Mouse (Mus musculus): ENCODE measurements around the gene Wrap53. TPM values are rescaled to one million over a fixed set of nuclear protein-coding genes. Genes with fewer than 3 reads are reported as not detected.

Gene Wrap53
- polyA plus RNA-seq, 1 experiment: 7.9 TPM

DNA sequence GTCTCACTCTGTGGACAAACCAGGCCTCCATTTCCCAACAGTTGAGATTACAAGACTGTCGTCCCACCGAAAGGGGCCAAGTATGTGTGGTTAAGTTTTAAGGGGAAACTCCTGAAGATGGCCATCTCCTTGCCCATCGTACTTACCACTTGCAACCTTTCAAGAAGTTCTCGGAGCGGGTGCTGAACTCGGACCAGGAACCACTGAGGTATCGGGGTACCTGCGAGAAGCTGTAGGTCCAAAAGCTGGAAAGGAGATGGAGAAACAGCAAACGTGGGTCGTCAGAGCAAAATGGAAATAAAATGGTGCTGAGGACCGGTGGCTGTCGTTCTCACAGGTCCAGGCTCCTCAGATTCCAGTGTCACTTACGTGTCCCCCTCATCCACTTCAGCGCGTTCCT is 1.8 kb downstream of the Wrap53 start:
- TF ChIP-seq POLR2A (IDR thresholded peaks at IDR 0.05; ENCODE audit: low read depth, low read length) (no peak), CTCF (IDR thresholded peaks at IDR 0.05; ENCODE audit: borderline replicate concordance, insufficient read depth, low read length) (no peak)
- H3K4me1 ChIP-seq (ENCODE audit: control insufficient read depth, insufficient read depth, low read length): peaks cover 18% of the 10 kb centered on the region
- no peak overlapping the region for H3K27ac ChIP-seq (ENCODE audit: insufficient read depth, low read length)
- H3K4me3 ChIP-seq (ENCODE audit: insufficient read depth, low read length): peak overlapping the region; percentile 81

GRCm38 (mm10) chr11:69576307-69576706 is 3.7 kb downstream of the Wrap53 start:
- Histone ChIP-seq H3K4me3 (ENCODE audit: insufficient read depth, low read length) (no peak overlapping the region), H3K4me1 (ENCODE audit: control insufficient read depth, insufficient read depth, low read length) (peaks cover 8% of the 10 kb centered on the region; the same call in 1 of the 2 replicates), H3K27ac (ENCODE audit: insufficient read depth, low read length) (no peak overlapping the region)
- TF ChIP-seq POLR2A (IDR thresholded peaks at IDR 0.05; ENCODE audit: low read depth, low read length): no peak
- TF ChIP-seq CTCF (IDR thresholded peaks at IDR 0.05; ENCODE audit: borderline replicate concordance, insufficient read depth, low read length): no peak

GRCm38 (mm10) chr11:69575220-69575619 is 4.8 kb downstream of the Wrap53 start:
- Histone ChIP-seq H3K4me3 (ENCODE audit: insufficient read depth, low read length) (no peak overlapping the region), H3K4me1 (ENCODE audit: control insufficient read depth, insufficient read depth, low read length) (peaks cover 8% of the 10 kb centered on the region; the same call in 1 of the 2 replicates), H3K27ac (ENCODE audit: insufficient read depth, low read length) (no peak overlapping the region)
- no peak for TF ChIP-seq POLR2A (IDR thresholded peaks at IDR 0.05; ENCODE audit: low read depth, low read length)

GRCm38 (mm10) chr11:69565131-69565530 is 14.9 kb downstream of the Wrap53 start:
- TF ChIP-seq POLR2A (IDR thresholded peaks at IDR 0.05; ENCODE audit: low read depth, low read length): no peak
- no peak for TF ChIP-seq CTCF (IDR thresholded peaks at IDR 0.05; ENCODE audit: borderline replicate concordance, insufficient read depth, low read length)
- Histone ChIP-seq H3K27ac (ENCODE audit: insufficient read depth, low read length) (no peak overlapping the region), H3K4me3 (ENCODE audit: insufficient read depth, low read length) (no peak overlapping the region), H3K4me1 (ENCODE audit: control insufficient read depth, insufficient read depth, low read length) (peaks cover 6% of the 10 kb centered on the region; the same call in 1 of the 2 replicates)

DNA sequence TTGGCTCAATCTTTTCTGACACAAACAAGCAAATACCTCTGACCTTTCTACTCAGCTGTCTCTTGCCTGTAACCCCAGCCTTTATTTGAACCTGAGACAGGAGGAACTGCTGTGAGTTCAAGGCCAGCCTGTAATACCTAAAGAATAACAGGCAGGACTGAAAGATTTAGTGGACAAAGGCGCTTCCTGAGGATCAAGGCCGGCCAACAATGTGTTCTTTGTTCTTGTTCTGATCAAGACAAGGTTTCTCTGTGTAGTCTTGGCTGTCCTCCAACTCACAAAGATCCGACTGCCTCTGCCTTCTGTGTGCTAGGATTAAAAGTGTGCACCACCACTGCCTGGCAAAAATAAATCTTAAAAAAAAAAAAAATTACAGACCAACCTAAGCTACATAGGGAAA is 15.7 kb downstream of the Wrap53 start:
- peaks cover 6% of the 10 kb centered on the region; the same call in 1 of the 2 replicates for H3K4me1 ChIP-seq (ENCODE audit: control insufficient read depth, insufficient read depth, low read length)
- TF ChIP-seq CTCF (IDR thresholded peaks at IDR 0.05; ENCODE audit: borderline replicate concordance, insufficient read depth, low read length) (no peak), POLR2A (IDR thresholded peaks at IDR 0.05; ENCODE audit: low read depth, low read length) (no peak)
- no peak overlapping the region for H3K27ac ChIP-seq (ENCODE audit: insufficient read depth, low read length)
- H3K4me3 ChIP-seq (ENCODE audit: insufficient read depth, low read length): no peak overlapping the region

DNA sequence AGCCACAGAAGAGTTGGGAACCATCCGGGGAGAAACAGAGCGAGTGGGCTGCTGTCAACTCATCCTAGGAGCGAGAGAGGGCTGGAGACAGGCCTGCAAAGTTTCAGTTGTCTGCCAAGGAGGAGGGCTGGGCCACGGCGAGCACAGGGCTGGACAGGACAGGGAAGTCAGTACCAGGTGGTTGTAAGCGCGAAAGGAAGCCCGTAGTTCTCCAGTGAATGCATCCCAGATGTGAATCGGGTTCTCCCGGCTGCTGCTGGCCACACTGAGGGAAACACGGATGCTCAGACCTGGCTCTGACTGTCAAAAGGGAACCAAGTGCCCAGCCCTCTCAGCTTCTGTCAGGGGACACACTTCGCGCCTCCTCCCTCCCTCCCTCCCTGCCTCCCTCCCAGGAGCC is 16.7 kb downstream of the Wrap53 start:
- Histone ChIP-seq H3K4me3 (ENCODE audit: insufficient read depth, low read length) (no peak overlapping the region), H3K4me1 (ENCODE audit: control insufficient read depth, insufficient read depth, low read length) (peaks cover 6% of the 10 kb centered on the region; the same call in 1 of the 2 replicates), H3K27ac (ENCODE audit: insufficient read depth, low read length) (no peak overlapping the region)
- no peak for TF ChIP-seq CTCF (IDR thresholded peaks at IDR 0.05; ENCODE audit: borderline replicate concordance, insufficient read depth, low read length)
- no peak for TF ChIP-seq POLR2A (IDR thresholded peaks at IDR 0.05; ENCODE audit: low read depth, low read length)

DNA sequence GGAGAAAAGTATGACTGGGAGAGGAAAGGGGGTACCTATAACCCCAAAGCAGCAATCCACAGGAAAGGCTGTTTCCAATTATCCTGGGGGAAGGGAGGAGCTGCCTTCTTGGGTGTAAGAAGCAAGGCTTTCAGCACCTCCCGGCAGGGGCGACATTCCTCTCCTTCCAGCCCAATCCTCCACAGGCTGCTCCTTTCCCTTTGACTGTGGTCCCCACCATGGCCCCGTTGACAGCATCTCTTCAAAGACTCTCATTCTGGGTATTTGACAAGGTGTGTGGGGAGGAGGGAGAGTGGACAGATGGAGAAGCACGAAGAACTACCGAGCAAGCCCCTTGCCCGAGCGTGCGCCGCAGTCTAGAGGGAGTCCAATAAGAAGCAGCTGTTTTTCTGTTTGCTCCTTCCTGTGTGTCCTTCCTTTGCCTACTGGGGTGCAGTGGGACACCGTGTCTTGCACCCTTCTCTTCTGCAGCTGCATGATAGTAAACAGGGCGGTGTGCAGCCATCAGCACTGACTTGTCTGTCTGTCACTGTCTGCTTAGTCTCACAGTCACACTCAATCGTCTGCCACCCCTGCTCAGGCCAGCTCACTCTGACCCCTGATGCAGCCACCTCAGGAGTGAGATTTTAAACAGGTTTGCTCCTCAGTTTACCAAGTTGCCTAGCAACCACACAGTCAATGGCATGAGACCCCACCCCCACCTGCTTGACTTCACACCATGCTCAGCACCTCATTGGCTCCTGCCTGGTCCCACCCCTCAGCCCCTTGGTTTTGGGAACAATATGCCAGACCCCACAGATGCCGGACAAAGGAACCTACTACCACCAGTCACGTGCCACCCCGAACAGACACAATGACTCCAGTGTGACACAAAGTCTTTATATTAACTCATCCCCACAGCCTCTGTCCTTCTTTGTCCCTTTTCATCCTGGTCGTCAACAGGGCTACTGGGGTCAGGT is 18.9 kb downstream of the Wrap53 start:
- H3K4me1 ChIP-seq (ENCODE audit: control insufficient read depth, insufficient read depth, low read length): peaks cover 6% of the 10 kb centered on the region; the same call in 1 of the 2 replicates
- no peak overlapping the region for H3K27ac ChIP-seq (ENCODE audit: insufficient read depth, low read length)
- TF ChIP-seq CTCF (IDR thresholded peaks at IDR 0.05; ENCODE audit: borderline replicate concordance, insufficient read depth, low read length) (no peak), POLR2A (IDR thresholded peaks at IDR 0.05; ENCODE audit: low read depth, low read length) (no peak)
- no peak overlapping the region for H3K4me3 ChIP-seq (ENCODE audit: insufficient read depth, low read length)

DNA sequence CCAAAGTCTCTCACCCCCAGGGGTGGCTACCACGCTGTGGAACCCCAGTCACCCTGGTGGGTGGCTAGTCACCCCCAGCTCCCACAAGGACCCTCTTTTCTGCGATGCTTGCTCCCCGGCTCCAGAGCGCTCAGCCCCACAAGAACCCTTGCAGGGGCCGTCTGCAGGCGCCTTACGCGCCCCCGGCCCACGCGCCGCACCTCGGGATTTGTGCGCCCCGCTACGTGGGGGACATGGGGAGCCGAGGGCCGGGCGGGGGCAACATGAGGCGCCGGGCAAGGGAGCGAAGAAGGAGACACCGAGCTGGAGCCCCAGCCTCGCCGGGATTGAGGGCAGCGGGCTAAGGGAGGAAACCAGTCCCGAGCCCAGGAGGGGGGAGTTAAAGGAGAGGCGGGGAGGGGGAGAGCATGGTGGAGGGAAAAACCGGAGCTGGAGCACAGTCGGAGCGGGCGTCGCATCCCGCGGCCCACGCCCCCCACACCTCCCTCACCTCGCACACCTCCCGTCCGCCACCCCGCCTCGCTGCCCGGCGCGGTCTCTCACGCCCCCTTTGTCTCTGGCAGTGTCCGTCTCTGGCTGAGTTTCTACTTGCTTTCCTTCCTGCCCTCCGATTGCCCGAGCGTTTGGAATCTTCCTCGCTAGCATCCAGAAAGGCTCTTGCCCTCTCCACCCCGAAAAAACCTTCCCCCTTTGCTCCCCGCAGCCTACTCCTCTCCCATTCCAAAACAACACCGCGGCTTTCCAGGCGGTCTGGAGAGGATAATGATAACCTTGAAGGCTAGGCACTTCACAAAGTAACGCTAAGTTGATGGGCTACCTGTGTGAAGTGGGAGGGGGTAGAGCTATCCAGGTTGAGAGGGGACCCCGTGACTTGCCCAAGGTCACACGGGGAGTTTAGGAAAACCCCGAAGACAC is 19.9 kb downstream of the Wrap53 start, which contains the start of gene Efnb3:
Gene Efnb3, minus strand, starts transcription at position 355 of the 915 bp plus-strand sequence.
- Histone ChIP-seq H3K27ac (ENCODE audit: insufficient read depth, low read length) (no peak within 1 kb of the TSS), H3K4me3 (ENCODE audit: insufficient read depth, low read length) (peak within 1 kb of the TSS; percentile 3; the same call in 1 of the 2 replicates), H3K4me1 (ENCODE audit: control insufficient read depth, insufficient read depth, low read length) (peaks cover 6% of the 10 kb centered on the region; the same call in 1 of the 2 replicates)
- TF ChIP-seq POLR2A (IDR thresholded peaks at IDR 0.05; ENCODE audit: low read depth, low read length): no peak
- no peak for TF ChIP-seq CTCF (IDR thresholded peaks at IDR 0.05; ENCODE audit: borderline replicate concordance, insufficient read depth, low read length)

DNA sequence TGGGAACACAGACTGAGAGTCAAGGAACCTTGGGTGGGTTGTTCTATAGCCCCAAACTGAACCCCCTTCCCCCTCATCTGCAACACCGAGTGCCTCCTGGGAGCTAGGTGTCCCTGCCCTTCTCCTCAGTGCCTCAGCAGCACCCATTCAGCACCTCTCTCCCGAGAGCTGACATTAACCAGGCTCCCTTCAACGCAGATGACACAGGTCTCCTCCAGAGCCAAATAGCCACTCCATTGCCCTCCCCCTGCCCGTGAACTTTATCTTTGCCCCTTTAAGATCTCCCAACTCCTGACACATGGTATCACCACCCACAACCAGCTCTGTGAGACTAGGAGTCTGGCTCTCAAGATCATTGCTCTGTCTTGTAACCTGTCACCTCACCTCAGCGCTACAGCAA is 20.9 kb downstream of the Wrap53 start:
- no peak overlapping the region for H3K27ac ChIP-seq (ENCODE audit: insufficient read depth, low read length)
- TF ChIP-seq POLR2A (IDR thresholded peaks at IDR 0.05; ENCODE audit: low read depth, low read length) (no peak), CTCF (IDR thresholded peaks at IDR 0.05; ENCODE audit: borderline replicate concordance, insufficient read depth, low read length) (no peak)
- no peak overlapping the region for H3K4me3 ChIP-seq (ENCODE audit: insufficient read depth, low read length)
- H3K4me1 ChIP-seq (ENCODE audit: control insufficient read depth, insufficient read depth, low read length): peaks cover 6% of the 10 kb centered on the region; the same call in 1 of the 2 replicates
